ENCODE assay signal across 17 mouse cellular contexts in the genomic region with DNA sequence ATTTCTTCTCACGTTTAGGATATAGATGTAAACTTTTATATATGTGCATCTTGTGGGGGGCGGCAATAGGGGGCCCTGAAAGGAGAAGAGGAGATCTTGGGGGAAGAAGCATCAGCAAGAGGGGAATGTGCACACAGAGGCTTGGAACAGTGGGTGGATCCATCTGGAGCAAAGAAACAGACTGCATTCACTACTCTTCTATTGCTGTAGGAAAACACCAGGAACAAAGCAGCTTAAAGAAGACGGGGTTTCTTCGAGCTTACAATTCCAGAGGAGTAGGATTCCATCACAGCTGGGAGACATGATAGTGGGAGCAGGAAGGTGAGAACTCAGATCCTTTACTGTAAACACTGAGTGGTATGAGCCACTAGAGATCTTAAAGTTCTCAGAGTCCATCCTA.
"Had no signal": no experiment of that assay in that cellular context is flagged by ENCODE, and none has a peak within 500 bp of the region (broad histone marks: within the 10 kb centered on the region; RNA-seq: fewer than 3 reads in every experiment).

No protein-coding gene starts in this region.

- H3K36me3 ChIP-seq: lung, embryonic 15.5 days; midbrain, embryonic 12.5 days; midbrain, embryonic 15.5 days; neural tube, embryonic 12.5 days; stomach, embryonic 15.5 days had no signal

- H3K9me3 ChIP-seq: lung, embryonic 15.5 days; megakaryocyte, embryonic 14.5 days; midbrain, embryonic 12.5 days; midbrain, embryonic 15.5 days; neural tube, embryonic 12.5 days; stomach, embryonic 15.5 days had no signal

- H3K4me1 ChIP-seq: lung, embryonic 15.5 days; megakaryocyte, embryonic 14.5 days; midbrain, embryonic 12.5 days; midbrain, embryonic 15.5 days; neural tube, embryonic 12.5 days; stomach, embryonic 15.5 days had no signal

- H3K27me3 ChIP-seq: lung, embryonic 15.5 days; megakaryocyte, embryonic 14.5 days; midbrain, embryonic 12.5 days; midbrain, embryonic 15.5 days; neural tube, embryonic 12.5 days; stomach, embryonic 15.5 days had no signal

- H3K4me2 ChIP-seq: lung, embryonic 15.5 days; midbrain, embryonic 12.5 days; midbrain, embryonic 15.5 days; neural tube, embryonic 12.5 days; stomach, embryonic 15.5 days had no signal

- H3K9ac ChIP-seq: liver, postnatal 0 days; lung, embryonic 15.5 days; midbrain, embryonic 12.5 days; midbrain, embryonic 15.5 days; neural tube, embryonic 12.5 days; stomach, embryonic 15.5 days had no signal

- H3K4me3 ChIP-seq: lung, embryonic 15.5 days; megakaryocyte, embryonic 14.5 days; midbrain, embryonic 12.5 days; midbrain, embryonic 15.5 days; neural tube, embryonic 12.5 days; stomach, embryonic 15.5 days had no signal

- DNase-seq: liver, postnatal 0 days; lung, adult 2 months; lung, postnatal 14 days; lung, postnatal 36 days; right cerebral cortex, postnatal 14 days; thymus, adult 2 months; thymus, postnatal 25 days; thymus, postnatal 4 days had no signal

- H3K27ac ChIP-seq: lung, embryonic 15.5 days; macrophage; midbrain, embryonic 12.5 days; midbrain, embryonic 15.5 days; neural tube, embryonic 12.5 days; stomach, embryonic 15.5 days; stomach, postnatal 0 days had no signal

- ATAC-seq: liver, postnatal 0 days; lung, postnatal 0 days; midbrain, embryonic 15.5 days had no signal
